Mouse (Mus musculus) adrenal gland, adult (tissue): ENCODE measurements at regions not wholly inside any gene's neighbourhood (a gene's known extent, or its start where the extent isn't known, plus 50 kb on each side); places are given as distances from the start of the nearest gene placed in this dataset.

Experiments used
- DNase-seq, 2 experiments: peaks; one replicate each; pipeline ENCODE4 v3.0.0; 2022 to 2023; ENCODE audit warnings: low spot score in 1 of 2; ENCODE audit not compliant: inconsistent age in 2 of 2

DNA sequence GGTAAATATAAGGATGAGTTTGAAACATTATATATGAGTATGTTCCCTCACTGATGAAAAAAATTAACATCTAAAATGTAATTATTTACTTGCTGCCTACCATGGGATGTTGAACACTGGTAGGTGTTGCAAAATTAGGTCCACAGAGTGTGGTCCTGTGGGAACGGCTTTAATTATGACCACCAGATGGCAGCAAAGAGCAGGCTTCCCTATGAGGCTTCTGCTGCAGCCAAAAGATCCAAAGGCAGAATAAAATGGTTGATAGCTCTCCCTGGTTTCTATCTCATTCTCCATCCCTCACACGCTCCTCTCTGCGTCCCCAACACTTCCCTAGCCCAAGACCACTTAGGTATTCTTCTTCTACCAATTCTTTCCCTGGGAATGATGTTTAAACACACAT is 54.6 kb upstream of the Cit start:
- DNase-seq = peak; percentile 47 to 86
